Mouse (Mus musculus): Measurements from ENCODE around the gene Wdr59.

DNA sequence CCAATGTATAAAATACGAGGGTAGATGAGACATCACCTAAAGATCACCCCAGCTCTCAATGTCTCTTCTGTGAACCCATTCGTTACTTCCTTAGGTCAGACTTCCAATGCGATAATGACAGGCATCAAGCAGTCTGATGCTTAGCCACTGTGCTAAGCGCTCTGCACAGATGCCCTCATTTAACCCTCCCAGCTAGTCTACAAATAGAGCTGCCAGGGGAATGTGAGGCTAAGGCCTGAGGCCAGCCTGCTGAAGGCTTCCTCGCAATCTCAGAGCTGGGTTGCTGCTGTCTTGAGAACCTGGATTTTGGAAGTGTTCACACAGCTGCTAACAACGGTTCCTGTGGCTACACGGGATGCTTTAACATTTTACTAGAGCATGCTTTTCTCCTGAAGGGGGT lies 9.0 kb downstream of the Wdr59 start:
- TF ChIP-seq POLR2A (IDR thresholded peaks at IDR 0.05; ENCODE audit: insufficient read depth, low read depth, low read length) (no peak), CTCF (IDR thresholded peaks at IDR 0.05) (no peak), EP300 (IDR thresholded peaks at IDR 0.05; ENCODE audit: insufficient read depth, low read depth, low read length) (no peak)
